Mouse (Mus musculus): ENCODE results near the gene Nsdhl. TPM values are rescaled to one million over a fixed set of nuclear protein-coding genes. Genes with fewer than 3 reads are reported as not detected.
A peak's percentile ranks its signal among the peaks of the same experiment; 100 is the strongest.

Nsdhl gene
- polyA plus RNA-seq, 1 experiment from 2014 or later = 23.3 TPM

DNA sequence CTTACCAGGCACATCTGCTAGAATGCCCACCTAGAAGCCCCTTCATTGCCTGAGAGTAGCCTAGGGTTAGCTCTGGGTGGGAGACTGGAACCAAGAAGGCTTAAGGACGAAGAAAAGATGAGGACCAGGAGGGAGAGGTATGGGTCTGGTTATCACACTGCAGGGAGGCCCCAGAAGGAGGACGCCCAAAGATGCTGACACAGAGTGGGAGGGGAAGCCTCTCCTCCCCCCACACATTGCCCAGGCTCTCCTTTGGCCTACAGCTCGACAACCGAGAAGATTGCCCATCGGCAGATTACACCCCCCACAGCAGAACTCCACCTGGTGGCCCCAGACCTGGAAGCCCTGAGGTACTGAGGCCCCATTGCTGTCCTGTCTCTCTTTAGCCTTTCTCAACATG is 84.8 kb downstream of the Nsdhl start:
- H3K4me2 ChIP-seq = no peak overlapping the region
- no peak overlapping the region for H3K9ac ChIP-seq
- no peaks in the 10 kb centered on the region for H3K9me3 ChIP-seq (ENCODE audit: low read depth, low read length)
- H3K27ac ChIP-seq (ENCODE audit: low read depth) = no peak overlapping the region
- H3K27me3 ChIP-seq (ENCODE audit: insufficient read depth, low read length) = no peaks in the 10 kb centered on the region
- no peak for DNase-seq
- no peak for TF ChIP-seq CTCF (IDR thresholded peaks at IDR 0.05; ENCODE audit: low read depth)
- no peaks in the 10 kb centered on the region for H3K36me3 ChIP-seq (ENCODE audit: insufficient read depth)
- 75% methylated on average over 5 of the region's 5 CpGs for WGBS
- no peak overlapping the region for H3K4me3 ChIP-seq (ENCODE audit: low read depth, low read length)
- ATAC-seq (ENCODE audit: insufficient read depth) = no peak
- H3K4me1 ChIP-seq (ENCODE audit: insufficient read depth) = no peaks in the 10 kb centered on the region

DNA sequence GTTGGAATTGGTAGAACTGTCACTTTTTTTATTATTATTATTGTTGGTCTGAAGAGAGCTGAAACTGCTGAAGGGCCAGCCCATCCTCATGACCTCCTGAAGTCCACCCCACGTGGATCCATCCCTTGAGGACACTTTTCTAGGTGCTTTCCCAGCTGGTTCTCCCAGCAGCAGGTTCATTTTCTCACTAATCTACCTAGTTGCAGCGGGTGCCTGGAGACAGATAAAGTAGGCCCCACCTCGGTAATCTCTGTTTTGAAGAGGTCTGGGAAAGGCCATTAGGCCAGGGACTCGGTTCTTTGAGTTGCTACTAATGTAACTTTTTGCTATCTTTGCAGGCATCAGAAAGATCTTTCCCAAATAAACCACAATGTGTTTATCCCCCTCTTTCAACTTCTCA is 87.3 kb downstream of the Nsdhl start:
- DNase-seq (no peak), ATAC-seq (ENCODE audit: insufficient read depth) (no peak)
- no peak overlapping the region for H3K4me3 ChIP-seq (ENCODE audit: low read depth, low read length)
- no peaks in the 10 kb centered on the region for H3K9me3 ChIP-seq (ENCODE audit: low read depth, low read length)
- 68% methylated on average over 4 of the region's 4 CpGs for WGBS
- H3K27me3 ChIP-seq (ENCODE audit: insufficient read depth, low read length) = no peaks in the 10 kb centered on the region
- no peak for TF ChIP-seq CTCF (IDR thresholded peaks at IDR 0.05; ENCODE audit: low read depth)
- H3K36me3 ChIP-seq (ENCODE audit: insufficient read depth) = no peaks in the 10 kb centered on the region
- no peak overlapping the region for H3K4me2 ChIP-seq
- no peak overlapping the region for H3K27ac ChIP-seq (ENCODE audit: low read depth)
- no peak overlapping the region for H3K9ac ChIP-seq
- H3K4me1 ChIP-seq (ENCODE audit: insufficient read depth) = no peaks in the 10 kb centered on the region

DNA sequence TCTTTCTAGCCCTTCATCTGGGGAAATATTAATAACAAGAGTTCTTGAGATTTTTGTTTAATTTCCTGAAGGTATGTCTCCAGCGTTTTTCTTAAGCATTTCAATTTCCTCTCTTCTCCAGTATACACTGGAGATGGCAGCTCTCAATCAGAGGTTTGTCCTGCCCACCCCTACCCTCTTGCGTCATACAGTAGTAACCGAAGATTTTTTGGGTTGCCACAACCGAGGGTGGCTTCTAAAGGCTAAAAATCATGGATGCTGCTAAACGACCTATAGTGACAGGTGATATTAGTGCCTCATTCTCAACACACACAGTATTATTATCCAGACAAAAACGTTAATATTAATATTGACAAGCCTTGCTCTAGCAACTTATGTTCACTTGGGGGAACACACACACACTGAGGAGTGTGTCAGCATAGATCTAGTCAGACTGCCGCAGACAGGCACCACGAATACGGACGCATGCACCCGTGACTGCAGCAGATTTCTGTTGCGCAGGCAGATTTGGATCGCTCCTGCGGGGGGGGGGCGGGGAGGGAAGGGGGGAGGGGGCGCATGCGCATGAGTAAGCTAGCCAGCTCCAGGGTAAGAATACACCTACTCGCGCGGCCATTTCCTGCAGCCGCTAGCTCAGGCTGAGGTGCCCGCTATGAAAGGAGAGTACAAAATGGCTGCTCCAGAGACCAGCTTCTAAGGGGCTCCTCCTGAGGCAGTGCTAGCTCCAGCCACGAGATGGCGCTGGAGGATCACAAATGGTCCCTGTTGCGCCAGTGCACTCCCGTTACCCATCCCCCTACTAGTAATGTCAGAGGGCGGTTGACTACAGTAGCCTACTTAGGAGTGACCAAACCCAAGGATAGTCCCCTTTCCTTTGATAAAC is 89.5 kb downstream of the Nsdhl start:
- Histone ChIP-seq H3K4me2 (peak overlapping the region; percentile 59), H3K4me3 (ENCODE audit: low read depth, low read length) (peak overlapping the region; percentile 31), H3K9ac (no peak overlapping the region; the same call in 1 of the 2 replicates), H3K27me3 (ENCODE audit: insufficient read depth, low read length) (no peaks in the 10 kb centered on the region), H3K27ac (ENCODE audit: low read depth) (peak overlapping the region; percentile 46; the same call in 1 of the 2 replicates), H3K4me1 (ENCODE audit: insufficient read depth) (no peaks in the 10 kb centered on the region), H3K36me3 (ENCODE audit: insufficient read depth) (no peaks in the 10 kb centered on the region), H3K9me3 (ENCODE audit: low read depth, low read length) (no peaks in the 10 kb centered on the region)
- DNase-seq = peak; percentile 96
- ATAC-seq (ENCODE audit: insufficient read depth) = peak; percentile 99
- TF ChIP-seq CTCF (IDR thresholded peaks at IDR 0.05; ENCODE audit: low read depth) = peak; percentile 86
- 11% methylated on average over 24 of the region's 27 CpGs for WGBS

MicroRNA genes within 50 kb of the gene (microRNA counts, 519-probe panel; counts per million panel counts)
- 30.5 counts per million for microRNA mmu-miR-2137

Small RNAs within 50 kb of the gene (microRNA-seq; reads per million reads assigned to microRNA genes)
- gene Mir2137 (ENCODE audit: borderline number of aligned reads) = 2.6 reads per million, percentile 6 among the genes with 10 or more reads in this experiment

Other genes with a start within 250 kb of the Nsdhl start
- gene Gabrq, start 93.4 kb upstream of the Nsdhl start, polyA plus RNA-seq (2014; fragmentation: Nextera tagmentation; extraction: Ambion mirVana) = 0.32 and 0.50 TPM in 2 replicates
- gene Cetn2, start 146 bp upstream of the Nsdhl start, polyA plus RNA-seq (2014; fragmentation: Nextera tagmentation; extraction: Ambion mirVana) = 83.1 and 86.4 TPM in 2 replicates
- gene Zfp185, start 68.8 kb downstream of the Nsdhl start, polyA plus RNA-seq (2014; fragmentation: Nextera tagmentation; extraction: Ambion mirVana) = 6.5 and 8.0 TPM in 2 replicates
- 0.11 TPM in 1 of 2 replicates, not detected in the other for gene Pnma5, start 118.5 kb downstream of the Nsdhl start, polyA plus RNA-seq (2014; fragmentation: Nextera tagmentation; extraction: Ambion mirVana)
- gene Pnma3, start 146.2 kb downstream of the Nsdhl start, polyA plus RNA-seq (2014; fragmentation: Nextera tagmentation; extraction: Ambion mirVana) = 0.08 and 0.13 TPM in 2 replicates
- gene Xlr4a, start 163.9 kb downstream of the Nsdhl start, polyA plus RNA-seq (2014; fragmentation: Nextera tagmentation; extraction: Ambion mirVana) = 0.35 and 2.0 TPM in 2 replicates
- gene Xlr3a, start 178.5 kb downstream of the Nsdhl start, polyA plus RNA-seq (2014; fragmentation: Nextera tagmentation; extraction: Ambion mirVana) = 3.6 and 5.6 TPM in 2 replicates
- gene Gm14685, start 198.5 kb downstream of the Nsdhl start, polyA plus RNA-seq (2014; fragmentation: Nextera tagmentation; extraction: Ambion mirVana) = 0.09 and 0.11 TPM in 2 replicates
- gene Xlr5b, start 230.2 kb downstream of the Nsdhl start, polyA plus RNA-seq (2014; fragmentation: Nextera tagmentation; extraction: Ambion mirVana) = not detected in 2 replicates
- 0.09 TPM in 1 of 2 replicates, not detected in the other for gene DXBay18, start 230.9 kb downstream of the Nsdhl start, polyA plus RNA-seq (2014; fragmentation: Nextera tagmentation; extraction: Ambion mirVana)